Mouse (Mus musculus) kidney, postnatal 4 days (tissue): ENCODE data around the gene Exoc2.

Source experiments
- DNase-seq, 2 experiments: peaks; one replicate each; pipeline ENCODE4 v3.0.0; 2021; ENCODE audit warnings: mixed read lengths in 2 of 2

Exoc2 gene

DNA sequence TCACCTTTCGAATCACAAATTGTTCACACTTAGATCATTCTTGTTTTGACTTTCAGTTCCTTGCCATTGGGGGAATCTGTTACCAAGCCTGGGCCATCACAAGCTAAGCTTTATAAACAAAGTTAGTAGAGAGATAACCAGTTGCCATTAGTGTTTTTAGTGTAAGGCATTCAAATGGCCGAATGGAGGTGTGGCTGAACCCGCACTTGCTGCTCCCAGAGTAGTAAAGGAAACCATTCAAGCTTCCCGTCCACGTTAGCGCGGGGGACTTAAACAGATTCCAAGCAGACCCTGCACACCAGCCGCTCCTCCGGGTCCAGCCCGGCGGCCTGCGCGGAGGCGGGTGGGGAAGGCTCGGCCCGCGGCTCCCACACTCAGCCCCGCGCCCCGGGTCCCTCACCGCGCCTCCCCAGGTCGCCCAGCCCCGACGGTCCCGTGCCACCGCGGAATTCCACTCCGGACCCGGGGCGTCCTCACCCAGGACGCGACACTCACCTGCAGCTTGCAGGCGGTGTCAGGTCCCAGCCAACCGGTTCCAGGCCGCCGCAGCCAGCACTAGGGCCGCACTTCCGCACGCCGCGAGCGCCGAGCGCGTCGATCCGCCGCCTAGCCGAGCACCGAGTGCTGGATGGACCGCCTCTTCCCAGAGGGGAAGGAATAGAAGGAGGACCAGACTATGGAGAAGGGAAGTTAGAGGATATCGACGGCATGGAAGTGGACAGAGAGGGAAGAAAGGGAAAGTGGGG, at the start of gene Exoc2, which contains the start of gene Gm5447:
TSS of gene Exoc2 (minus strand) at position 593 of the 746 bp plus-strand sequence.
TSS of gene Gm5447 (plus strand) at position 704 of the 746 bp plus-strand sequence.
- DNase-seq = peak; percentile 88 to 92

DNA sequence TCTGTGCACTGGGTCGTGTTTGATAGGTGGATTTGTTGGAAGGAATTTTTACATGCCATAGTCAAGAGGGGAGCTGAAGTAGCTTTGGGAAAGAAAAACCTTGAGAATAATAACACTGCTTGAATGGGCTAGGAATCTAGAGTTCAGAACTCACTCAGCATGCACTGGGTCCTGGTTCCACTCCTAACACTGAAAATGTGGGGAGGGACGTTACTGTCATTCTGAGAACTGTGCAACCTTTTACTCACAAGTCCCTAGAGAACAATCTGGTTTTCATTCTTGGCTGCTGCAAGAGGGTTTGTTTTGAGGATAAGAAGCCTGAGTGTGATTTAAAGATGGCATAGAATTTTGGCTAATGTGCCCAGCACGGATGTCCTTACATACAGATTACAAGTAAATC, 49.8 kb upstream of the Exoc2 start:
- DNase-seq = no peak

DNA sequence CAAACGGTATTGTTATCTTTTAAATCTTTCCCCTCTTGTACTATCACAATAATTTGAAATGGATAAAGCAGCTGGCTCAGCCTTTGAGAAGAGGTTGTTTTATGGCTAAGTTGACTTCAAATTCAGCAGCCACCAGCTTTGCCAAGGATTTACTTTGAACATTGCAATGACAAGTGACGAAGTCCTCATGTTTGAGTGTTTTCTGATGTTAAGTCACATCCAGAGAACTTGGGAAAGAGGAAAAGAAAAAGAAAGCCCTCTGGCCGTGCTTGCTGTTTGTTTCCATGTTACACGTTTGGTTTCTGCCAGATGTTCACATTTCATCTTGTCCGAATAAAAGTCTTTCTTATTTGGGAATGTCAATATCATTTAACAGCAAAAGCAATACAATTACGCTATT, 48.0 kb upstream of the Exoc2 start:
- DNase-seq = no peak

- DNase-seq = peak; percentile 24 to 43
Observed at GRCm38 (mm10) chr13:31021514-31021913, 47.6 kb upstream of the Exoc2 start.

- no peak for DNase-seq
Observed at GRCm38 (mm10) chr13:31017545-31017944, 43.7 kb upstream of the Exoc2 start.

DNA sequence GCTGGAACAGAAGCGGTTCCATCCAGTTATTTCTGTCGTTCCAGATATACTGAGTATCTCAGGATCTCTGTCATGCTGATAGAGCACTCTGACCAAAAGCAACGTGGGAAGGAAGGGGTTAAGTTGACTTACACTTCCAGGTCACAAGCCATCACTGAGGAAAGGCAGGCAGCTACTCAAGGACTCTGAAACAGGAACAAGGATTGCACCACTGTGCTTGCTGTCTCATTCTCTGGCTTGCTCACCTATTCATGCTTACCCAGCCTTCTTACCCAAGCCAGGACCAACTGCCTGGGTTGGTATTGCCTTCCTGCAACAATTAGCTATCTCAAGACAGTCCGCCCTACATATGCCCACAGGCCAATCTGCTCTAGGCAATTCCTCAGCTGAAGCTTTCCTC, 31.1 kb upstream of the Exoc2 start:
- no peak for DNase-seq

DNA sequence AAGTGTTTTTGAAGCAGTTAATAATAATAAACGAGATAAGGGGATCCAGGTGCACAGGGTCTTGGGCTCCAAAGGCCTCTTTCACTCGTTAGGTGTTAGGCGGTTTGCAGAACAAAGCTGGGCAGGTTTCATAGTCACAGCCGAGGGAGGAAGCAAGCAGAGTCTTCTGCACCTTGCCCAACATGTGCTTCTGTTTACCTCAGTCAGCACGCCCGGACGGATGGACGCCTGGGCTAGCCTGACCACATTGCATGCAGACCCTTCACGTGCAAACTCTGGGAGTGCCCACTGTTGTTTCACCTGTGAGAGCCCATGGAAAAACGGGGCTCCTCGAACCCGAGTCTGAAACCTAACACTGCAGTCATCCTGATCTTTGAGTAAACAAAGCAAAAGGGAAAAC, 30.6 kb upstream of the Exoc2 start:
- no peak for DNase-seq

DNA sequence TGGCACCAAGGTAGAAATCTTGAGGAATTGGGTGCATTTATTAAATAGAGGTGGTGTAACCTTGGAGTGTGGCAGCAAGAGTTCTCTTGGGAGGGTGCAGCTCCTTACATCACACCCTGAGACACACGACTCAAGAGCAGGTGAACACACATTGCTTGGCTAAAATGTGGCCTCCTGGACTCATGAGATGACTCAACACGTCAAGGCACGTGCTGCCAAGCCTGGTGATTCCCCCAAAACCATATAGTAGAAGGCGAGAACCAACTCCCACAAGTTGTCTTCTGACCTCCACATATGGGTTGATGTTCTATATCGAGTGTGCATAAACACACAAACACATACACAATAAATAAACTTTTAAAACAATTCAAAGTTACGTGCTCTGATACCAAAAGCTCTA, 25.9 kb upstream of the Exoc2 start:
- no peak for DNase-seq

- no peak for DNase-seq
Observed at GRCm38 (mm10) chr13:30997526-30998253, 23.8 kb upstream of the Exoc2 start.

- DNase-seq = no peak
Observed at GRCm38 (mm10) chr13:30994249-30994858, 20.5 kb upstream of the Exoc2 start.

DNA sequence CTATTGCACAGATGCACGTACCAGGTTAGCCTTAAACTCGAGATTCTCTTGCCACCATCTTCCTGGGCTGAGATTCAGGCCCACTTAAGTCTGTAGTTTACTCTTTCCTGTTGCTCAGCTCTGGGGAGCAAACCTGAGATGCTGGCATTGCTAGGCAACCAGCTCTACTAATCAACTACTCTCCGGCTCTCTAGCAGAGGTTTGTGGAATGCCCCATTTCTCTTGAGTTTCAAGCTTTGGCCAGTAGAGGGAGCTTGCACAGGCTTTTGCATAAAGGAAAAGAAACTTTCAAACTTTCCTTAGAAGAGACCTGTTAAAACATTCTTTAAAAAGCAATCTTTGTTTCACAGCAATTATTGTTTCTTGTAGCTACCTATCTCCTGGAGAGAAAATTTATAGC, 19.9 kb upstream of the Exoc2 start:
- peak; percentile 57 to 58 for DNase-seq

- peak in 1 of 2 experiments; percentile 24 for DNase-seq
Observed at GRCm38 (mm10) chr13:30990233-30990632, 16.3 kb upstream of the Exoc2 start.

DNA sequence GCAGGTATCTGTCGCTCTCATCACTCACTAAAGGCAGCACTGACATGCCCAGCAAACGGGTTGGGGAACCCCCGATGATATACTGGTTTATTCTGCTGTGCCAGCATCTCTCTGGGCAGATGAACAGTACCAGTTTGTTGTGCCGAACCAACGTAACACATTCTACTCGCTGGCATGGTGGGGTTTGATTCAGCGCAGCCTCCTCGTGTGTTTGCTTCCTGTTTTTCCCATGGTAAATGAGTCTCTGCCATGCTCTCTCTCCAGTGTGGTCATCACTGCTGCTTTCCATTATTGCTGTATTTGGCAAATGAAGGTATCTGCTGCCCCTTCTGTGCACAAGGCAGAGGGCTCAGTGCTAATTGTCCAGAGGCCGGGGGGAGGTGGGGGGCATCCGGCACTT, 15.8 kb upstream of the Exoc2 start:
- no peak for DNase-seq

- DNase-seq = no peak
Observed at GRCm38 (mm10) chr13:30987686-30988085, 13.8 kb upstream of the Exoc2 start.

DNA sequence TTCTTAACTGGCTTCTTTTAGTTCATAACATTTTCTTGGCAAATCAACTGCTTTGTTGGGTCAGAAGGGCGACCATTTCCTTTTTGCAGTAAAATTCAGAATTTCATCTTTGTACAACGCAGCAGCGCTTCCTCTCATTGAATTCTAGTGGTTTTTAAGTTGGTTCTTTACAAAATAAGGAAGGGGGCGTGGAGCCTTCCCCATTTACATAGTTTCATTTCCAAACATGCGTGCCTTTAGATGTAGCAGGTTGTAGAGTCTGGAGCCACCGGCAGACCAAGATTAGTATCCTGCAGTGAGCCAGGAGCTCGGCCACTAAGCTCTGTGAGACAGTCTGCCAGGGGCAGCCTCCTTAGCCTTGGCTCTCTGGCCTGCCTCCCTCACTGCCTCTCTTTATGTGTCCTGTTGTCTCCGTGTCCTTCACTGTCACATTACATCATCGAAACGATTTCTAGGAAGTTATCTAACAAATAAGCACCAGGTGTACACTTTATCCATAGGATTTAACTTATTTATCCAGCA, 13.1 kb upstream of the Exoc2 start:
- no peak for DNase-seq

- DNase-seq = peak; percentile 58 to 70
Observed at GRCm38 (mm10) chr13:30985598-30986466, 11.9 kb upstream of the Exoc2 start.

DNA sequence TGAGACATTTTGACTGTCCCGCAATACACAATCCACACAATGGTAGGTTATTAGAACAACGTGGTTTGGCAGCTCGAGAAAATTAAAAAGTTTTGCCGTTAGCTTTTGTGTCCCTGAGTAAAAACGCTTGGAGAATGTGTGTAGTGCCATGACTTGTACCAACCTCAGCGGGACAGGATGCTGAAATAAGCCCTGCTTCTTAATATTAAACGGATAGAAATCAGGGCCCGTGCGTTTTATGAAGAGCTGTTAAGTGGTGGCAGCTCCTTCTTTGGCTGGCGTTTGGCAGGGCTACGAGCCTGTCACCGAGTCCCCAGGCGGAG, 11.3 kb upstream of the Exoc2 start:
- DNase-seq = no peak

DNA sequence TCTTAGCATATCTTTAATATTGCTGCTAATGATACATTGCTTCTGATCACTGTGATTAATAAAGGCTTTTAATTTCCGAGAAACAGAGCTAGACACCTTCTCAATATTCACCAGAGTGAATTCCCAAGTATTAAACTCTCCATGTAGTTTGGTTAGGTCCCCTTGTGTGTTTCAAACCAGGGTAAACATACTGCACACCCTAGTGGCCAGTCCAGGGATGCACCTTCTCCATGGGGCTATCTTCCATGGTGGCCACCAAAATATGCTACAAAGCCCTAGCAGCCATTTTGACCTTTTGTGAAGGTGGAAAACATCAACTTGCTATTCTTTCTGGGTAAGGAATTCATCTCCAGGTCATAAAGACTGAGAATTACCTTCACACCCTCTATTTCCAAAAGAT, 7.8 kb upstream of the Exoc2 start:
- DNase-seq = peak; percentile 53 to 66

GRCm38 (mm10) chr13:30978224-30978623, 4.3 kb upstream of the Exoc2 start:
- DNase-seq = no peak

GRCm38 (mm10) chr13:30976536-30977084, 2.7 kb upstream of the Exoc2 start:
- DNase-seq = no peak

DNA sequence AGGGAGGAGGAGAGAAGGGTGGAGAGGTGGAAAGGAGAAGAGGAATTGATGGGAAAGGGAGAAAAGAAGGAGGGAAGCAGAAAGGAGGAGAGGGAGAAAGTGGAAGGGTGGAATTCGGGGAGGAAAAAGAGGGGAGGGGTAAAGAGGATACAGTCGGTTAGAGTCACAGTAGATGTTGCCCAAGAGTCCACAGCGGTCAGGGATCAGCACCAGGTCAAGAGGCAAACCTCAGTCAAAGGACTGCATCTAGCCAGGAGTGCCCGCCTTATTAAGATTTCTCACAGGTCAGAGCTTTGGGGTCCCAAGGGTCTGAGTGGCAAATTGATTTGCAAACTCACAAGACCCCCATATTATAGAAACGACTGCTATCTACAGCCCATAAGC, 346 bp upstream of the Exoc2 start:
- no peak for DNase-seq

GRCm38 (mm10) chr13:30972102-30972501, 1.8 kb downstream of the Exoc2 start:
- DNase-seq = no peak
